Mouse (Mus musculus): ENCODE results near the gene Txnrd2.

The Txnrd2 gene

DNA sequence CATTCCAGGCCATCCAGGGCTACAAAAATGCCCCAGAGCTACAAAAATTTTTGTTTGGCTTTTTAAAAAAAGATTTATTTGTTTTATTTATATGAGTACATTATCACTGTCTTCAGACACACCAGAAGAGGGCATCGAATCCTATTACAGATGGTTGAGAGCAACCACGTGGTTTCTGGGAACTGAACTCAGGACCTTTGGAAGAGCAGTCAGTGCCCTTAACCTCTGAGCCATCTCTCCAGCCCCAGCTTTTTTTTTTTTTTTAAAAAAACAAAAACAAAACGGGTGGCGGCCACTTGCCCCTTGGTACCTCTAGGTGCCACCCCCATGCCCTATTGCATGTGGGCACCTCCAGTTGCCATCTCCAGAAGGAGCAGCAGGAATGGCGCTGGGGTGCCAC lies 8.7 kb upstream of the Txnrd2 start:
- in situ Hi-C loops (cut with MboI), result no loop called here

DNA sequence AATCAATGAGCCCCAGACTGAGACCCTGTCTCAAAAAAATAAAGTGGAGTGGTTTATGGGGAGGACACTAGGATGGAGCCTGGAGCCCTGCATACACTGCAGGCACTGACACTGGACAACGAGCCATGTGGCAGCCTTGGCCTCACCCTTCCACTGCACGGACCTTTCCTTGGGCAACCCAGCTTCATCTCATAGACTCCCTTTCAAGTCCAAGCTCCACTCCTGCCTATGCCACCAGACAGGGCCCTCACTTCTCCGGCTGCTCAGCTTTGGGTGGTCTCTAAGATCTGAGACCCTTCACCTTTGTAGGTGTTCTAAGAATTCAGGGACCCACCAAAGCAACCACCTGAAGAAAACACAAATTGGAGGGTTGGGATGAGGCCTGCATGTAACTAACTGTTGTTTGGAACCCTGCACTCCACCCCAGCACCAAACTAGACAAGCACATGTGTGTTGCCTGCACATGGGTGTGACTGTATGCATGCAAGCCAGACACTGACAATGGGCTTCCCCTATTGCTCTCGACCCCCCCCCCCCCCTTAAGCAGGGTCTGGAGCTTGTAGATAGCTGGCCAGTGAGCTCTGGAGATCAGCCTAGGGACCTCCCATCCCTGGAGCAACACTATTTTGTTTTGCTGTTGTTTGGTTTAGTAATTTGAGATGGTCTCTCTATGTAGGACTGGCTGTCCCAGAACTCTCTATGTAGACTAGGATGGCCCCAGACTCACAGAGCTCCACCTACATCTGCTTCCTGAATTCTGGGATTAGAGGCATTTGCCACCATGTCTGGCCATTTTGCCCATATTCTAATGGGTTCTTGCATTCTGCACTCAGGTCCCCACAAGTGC lies 7.2 kb upstream of the Txnrd2 start:
- in situ Hi-C loops (cut with MboI), result no loop called here

DNA sequence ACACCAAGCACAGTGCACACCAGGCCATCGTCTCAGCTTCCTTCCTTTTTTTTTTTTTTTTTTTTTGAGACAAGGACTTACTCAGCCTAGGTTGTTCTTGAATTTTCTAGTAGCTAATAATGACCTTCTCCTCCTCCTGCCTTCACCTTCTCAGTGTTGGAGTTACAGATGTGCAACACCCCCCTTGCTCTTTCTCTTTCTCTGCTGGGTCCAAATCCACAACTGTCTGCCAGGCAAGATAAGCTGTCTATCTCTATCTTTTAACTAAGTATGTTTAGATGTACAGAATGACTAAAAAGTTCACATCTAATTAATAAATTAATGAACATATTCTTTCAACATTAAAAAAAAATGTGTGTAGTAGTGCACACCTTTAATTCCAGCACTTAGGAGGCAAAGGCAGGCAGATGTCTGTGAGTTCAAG lies 6.6 kb upstream of the Txnrd2 start:
- in situ Hi-C loops (cut with MboI), result no loop called here

DNA sequence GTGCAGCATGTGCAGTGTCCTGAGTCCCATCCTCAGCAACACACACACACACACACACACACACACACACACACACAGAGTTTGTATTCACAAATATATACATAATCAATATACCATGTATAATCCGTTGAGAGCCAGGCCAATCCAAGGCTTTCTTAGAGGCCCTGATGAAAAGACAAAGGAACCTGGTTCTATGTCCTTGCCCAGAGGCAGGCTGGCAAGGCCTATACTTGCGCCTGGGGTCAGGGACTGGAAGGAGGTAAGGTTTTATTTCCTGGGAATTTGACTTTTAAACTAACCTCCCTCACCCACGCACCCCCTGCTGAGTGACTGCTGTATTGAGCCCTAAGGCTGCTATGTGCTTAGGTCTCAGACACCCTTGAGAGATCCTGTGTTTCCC lies 5.6 kb upstream of the Txnrd2 start:
- in situ Hi-C loops (cut with MboI), result no loop called here

DNA sequence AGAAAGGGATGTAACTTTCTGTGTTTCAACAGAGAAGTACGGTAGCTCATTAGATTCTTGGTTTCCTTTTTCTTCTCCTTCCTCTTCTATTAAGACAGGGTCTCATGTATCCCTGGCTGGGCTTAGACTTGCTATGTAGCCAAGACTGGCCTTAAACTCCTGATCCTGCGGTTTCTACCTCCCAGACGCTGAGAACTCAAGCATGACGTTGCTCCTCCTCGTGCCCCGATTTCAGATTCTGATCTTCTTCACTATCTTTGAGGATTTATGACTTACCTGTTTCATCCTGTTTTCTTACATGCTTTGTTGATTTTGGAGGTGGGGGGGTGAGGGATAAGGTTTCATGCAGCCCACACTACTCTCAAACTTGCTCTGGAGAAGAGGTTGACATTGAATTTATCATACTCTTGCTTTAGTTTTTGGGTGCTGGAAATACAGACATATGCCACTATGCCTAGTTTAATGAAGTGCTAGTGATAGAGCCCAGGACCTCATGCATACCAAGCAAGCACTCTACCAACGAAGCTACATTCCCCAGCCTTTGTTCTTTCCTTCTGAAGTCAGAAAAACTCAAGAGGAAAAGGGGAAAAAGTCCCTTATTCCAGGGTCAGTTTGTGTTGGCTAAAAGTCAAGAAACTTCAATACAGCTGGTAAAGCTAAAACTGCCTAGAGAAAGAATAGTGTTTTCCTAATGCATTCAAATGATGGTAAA lies 2.8 kb upstream of the Txnrd2 start:
- in situ Hi-C loops (cut with MboI), result no loop called here

DNA sequence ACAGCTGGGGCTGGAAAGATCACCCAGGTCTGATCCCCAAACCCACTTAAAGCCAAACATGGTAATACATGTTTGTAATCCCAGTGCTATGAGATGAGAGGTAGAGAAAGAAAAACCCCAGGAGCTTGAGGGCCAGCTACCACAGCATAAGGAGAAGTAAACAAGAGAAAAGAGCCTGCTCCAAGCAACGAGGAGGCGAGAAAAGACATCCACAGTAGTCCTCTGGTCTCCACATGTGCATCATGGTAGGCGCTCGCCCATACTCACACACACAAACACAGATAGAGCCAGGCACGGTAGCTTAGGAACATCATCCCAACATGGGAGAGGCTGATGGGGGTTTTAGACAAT lies 2.3 kb upstream of the Txnrd2 start:
- in situ Hi-C loops (cut with MboI), result no loop called here

DNA sequence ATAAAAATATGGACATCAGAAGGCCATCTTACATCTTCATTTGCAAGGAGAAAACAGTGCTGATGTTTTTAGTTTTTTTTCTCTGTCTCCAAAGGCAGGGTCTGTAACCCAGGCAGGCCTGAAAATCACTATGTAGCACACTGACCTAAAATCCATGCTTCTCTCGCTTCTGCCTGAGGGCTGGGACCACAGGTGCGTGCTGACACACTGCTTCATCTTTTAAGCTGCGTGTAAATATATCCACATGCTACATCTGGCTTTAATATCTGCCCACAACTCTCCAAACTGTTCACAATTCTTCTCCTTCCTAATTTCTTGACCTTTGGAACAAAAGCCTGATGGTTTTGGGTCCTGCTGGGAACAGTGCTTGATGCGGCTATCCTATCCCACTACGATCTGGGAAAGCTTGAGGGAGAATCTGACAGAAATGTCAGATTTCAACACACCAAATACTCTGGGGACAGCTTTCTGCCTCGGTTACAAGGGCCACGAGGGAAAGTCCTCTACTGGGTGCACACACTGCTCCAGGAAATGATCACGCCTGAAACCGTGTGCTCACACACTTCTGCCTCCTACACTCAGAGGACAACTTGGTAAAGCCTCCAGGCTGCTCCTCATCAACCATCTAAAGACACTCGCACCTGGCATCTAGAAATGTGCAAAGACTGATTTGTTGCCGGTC lies 1.7 kb upstream of the Txnrd2 start:
- in situ Hi-C loops (cut with MboI), result no loop called here

DNA sequence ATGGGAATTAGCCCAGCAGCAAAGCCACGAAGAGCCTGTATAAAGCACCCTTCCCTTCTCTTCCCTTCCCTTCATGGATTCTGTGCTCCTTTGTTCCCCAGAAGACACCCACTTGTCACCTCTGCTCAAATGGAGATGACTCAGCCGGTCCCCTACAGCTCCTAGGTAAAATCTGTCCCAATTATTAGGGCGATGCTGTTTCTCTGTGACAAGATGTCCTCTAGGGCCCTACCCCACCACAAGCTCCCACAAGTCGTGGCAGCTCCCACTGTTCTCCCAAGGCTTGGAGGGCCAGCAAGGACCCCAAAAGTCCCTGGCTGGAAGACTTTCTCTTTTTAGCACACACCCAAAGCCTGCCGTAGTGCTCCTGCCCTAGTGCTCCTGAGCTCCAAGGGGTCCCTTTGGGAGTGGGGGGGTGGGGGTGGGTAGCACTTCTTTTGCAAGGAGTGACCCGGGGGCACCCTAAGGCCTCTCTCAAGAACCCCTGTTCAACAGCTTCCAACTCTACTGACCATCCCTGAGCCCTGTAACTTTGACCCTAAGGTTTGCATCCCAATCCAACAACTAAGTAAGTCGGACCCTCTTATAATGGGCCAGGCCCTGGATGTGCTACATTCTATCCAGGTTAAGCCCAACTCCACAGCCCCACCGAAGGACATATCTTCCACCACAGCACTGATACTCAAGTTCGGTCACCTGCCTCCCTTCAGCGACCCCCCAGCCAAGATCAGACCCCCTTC lies 539 bp upstream of the Txnrd2 start:
- in situ Hi-C loops (cut with MboI), result no loop called here

DNA sequence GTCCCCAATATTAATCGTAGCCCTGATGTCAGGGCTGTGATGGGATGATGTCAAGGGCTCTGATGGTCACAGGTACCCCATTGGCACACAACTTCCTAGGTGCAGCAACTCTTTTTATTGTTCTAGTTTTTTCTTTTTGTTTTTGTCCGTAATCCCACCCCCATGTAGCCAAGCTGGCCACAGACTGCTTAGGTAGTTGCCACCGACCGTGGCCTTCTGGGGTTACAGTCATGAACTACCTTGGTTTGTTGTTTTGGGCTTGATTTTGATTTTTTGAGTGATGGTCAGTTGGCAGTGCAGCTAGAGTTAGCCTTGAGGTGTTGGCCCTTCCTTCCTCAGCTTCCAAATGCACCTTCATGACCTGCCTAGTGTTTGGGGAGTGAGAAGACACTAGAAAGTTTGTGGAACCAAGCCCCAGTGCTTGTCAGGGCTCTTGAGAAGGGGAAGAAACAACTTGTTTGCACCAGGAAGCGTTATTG lies 657 bp downstream of the Txnrd2 start, which contains the start of gene Comt:
Comt (minus strand) TSS at position 51 of the 479 bp plus-strand sequence.
- in situ Hi-C loops (cut with MboI), result no loop called here

DNA sequence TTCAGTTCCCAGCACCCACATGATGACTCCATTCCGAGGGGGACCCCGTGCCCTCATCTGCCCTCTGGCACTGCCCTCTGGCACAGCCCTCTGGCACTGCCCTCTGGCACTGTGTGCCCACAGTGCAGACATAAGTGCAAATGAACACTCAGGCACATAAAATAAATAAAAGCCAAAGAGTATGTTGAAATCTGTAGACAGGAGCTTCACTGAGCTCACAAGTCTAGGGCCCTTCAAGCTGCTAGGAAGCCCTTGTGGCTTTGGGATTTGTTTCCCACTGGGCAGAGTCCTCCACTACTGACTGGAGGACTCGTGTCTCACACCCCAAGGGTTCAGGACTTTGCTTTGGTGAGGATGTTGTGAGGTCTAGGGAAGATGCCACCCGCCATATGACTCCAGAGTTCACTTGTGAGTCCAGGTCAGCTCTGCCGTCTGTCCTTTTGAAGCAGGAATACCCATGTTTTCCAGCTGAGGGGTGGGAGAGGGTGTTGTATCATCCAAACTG lies 1.9 kb downstream of the Txnrd2 start:
- in situ Hi-C loops (cut with MboI), result no loop called here

DNA sequence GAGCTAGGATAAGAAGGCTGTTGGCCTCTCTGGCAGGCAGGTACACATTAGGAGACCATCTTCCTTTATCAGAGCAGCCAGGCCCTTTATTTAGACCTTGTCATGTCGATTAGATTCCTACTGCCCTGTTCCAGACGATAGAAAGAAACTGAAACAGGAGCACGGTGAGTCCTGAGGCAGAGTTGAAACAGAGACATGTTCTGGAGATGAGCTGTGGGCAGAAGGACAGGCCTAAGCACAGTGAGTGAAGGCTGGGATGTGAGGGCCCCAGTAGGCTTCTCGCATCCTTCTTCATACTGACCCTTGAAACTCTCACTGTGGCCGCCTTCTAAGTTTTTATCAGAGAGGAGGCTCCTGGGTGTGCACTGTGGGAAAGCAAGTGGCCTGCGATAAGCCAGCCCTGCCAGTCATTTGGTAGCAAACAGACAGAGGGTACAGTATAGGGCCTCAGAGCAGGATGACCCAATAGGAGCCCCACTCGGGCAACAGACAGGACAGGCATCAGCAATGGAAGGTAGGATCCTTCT lies 2.4 kb downstream of the Txnrd2 start:
- in situ Hi-C loops (cut with MboI), result no loop called here

DNA sequence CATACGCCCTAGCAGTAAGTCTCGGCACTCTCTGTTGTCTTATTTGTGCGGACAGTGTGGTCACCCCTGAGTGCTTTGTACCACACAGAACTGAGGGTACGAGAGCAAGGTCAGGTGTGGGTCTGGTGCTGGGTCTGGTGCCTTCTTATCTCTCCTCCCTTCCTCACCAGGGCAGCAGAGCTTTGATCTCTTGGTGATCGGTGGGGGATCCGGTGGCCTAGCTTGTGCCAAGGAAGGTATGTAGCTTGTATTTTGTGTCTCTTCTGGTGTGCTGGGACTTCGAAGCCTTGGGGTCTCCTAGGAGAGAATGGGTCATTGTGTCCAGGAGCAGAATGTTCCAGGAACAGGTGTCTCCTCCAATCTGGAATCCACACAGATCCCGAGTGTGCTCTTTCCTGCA lies 3.5 kb downstream of the Txnrd2 start:
- in situ Hi-C loops (cut with MboI), result no loop called here

DNA sequence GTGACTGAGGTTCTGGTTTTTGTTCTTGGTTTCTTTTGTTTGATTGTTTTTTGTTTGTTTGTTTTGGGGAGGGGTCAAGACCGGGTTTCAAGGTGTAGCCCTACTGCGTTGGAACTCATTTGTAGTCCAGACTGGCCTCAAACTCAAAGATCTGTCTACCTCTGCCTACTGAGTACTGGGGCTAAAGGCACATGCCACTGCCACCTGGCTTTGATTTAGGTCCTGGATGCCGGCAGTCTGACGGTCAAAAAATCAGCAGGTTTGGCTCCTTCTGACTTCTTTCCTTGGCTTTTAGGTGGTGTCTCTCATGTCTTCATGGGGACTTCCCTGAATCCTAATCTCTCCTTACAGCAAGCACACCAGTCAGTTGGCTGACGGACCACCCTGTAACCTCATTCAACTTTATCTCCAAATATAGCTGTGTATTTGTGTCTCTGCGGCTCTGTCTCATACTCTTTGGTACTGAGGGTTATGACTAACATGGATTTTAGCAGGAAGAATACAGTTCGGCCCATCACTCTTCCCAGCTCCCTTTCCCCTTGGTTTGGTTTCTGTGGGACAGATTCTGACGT lies 4.5 kb downstream of the Txnrd2 start:
- in situ Hi-C loops (cut with MboI), result no loop called here

DNA sequence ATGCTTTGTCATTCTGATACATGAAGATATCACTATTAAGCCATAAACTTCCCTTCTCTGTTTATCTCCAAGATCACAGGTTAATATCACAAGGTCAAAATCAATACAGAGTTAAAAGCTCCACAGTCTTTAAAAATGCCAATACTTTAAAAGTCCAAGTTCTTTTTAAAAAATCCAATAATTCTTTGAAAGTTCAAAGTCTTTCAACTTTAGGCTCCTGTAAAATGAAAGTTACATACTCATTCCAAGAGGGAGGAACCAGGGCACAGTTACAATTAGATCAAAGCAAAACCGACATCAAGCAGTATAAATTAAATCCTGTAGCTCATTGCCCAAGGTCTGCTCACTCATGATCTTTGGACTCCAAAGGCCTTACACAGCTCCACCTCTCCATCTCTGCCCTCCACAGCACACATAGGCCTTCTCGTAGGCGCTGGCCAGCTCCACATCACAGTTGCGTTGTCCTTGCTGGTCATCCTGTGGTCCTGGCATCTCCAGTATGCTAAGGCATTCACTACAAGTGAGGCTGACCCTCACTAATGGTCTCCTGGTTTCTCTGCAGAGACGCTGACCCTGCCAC lies 7.2 kb downstream of the Txnrd2 start:
- in situ Hi-C loops (cut with MboI), result no loop called here

DNA sequence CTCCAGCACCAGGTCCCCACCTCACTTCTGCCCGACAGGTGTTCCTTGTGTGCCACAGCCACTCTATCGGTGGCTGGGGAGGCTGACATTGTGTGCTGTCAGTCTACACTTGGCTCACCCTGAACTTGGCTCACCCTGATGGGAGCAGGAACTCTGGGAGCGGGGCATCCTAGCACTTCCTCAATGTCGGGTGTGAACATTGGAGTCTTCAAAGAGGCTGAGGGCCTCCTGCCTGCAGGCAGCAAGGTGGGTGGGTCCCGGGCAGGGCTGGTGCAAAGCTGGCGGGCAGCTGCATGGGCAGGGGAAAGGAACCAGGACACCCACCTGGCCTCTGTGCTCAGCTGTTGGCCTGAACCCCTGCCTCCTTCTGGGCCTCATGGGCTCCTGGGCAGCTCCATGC lies 9.9 kb downstream of the Txnrd2 start:
- in situ Hi-C loops (cut with MboI), result no loop called here

DNA sequence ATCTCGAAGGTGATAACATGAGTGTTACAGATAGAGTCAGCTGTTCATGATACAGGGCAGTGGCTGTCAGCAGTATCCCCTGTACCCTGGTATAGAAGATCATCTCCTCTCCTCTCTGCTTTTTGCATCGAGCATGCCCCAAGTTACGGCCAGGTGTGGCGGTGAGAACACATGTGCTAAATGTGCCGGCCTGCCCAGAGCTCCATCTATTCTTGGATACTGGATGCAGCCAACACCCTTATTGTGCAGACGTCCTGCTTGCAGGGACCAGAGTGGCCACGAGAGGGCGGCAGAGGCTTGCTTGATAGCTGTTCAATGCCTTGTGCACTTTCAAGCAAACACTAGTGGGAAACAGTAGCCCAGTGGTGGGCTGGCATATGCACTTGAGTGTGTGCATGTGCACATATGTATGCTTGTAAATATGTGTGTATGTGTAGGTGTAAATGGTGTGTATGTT lies 17.2 kb downstream of the Txnrd2 start:
- in situ Hi-C loops (cut with MboI), result no loop called here

DNA sequence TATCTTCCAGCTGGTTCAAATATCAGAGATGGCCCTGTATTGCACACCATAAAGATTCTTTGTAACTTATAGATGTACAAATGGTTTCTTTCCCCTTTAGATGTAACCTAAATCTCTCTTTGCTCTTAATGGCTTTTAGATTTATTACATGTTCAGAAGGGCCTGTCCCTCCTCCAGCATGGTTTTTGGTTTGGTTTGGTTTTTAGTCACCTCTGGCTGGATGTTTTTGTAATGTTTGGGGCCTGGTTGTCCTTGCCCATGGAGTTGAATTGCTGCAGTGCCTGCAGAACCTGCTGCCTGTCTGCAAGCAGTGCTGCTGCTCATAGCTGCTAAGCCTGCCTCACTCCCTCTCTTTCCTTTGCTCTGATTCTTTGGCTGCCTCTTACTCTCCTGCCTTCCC lies 21.1 kb downstream of the Txnrd2 start:
- in situ Hi-C loops (cut with MboI), result no loop called here

DNA sequence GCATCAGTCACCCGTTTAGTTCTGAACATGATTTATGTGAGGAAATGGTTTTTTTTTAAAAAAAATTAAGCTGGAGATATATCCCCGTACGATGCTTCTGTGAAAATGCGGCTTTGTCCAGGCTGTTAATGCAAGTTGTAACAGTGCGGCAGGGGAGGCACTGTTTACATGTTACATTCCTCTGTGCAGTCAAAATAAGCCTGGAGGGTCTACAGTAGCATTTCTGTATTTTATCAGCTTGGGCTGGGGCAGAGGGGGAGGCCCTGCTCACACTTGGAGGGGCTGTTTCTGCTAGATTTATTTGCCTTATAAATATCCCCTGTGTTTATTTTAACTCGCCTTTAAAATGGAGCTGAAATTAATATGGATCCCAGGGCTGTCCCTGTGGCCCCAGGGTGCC lies 21.9 kb downstream of the Txnrd2 start:
- in situ Hi-C loops (cut with MboI), result no loop called here

DNA sequence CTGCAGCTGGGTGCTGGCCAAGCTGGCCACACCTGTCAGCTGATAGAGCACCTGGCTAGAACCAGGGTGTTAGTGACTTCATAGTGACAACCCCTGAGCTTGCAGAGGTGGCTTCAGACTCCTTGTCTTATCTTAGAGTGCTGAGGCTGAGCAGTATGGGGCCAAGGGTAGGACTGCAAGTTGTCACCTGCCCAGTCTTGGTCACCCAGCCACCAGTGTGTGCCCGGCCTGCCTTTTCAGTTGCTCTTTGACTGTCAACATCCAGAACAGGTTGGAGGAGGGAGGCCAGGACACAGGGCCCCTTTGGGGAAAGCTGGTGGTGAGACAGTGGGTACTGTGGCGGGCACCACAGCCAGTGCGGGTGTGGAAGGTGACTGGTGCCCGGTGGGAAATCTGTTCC lies 22.8 kb downstream of the Txnrd2 start:
- in situ Hi-C loops (cut with MboI), result no loop called here

DNA sequence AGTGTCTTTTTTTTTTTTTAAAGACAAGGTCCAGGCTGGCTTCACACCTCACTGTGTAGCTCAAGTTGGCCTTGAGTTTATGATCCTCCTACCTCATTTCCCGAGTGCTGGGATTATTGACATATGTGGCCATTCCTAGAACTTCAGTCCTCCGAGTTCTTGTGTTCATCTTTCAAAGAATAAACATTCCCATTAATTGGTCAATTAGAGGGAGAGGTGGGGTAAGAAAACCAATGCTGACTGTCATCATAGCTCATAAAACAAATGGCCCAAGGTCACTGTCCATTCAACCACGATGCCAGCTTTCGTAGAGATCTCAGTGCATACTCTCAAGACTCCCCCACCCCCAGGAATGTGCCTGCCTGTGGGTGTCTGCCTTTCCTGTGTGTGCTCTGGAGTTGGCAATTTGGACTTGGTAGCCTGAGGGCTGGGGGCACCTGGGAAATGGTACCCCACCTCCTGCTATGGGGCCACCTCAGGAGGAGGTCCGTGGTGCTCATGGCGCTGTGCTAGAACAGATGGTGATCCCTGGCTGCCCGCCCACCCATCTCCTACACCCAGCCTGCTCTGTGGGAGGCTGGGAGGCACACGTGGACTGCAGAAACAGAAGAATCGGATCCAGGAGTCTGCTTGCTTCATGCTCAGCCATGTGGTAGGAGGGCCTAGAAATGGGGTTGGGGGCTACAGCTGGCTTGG lies 25.4 kb downstream of the Txnrd2 start:
- in situ Hi-C loops (cut with MboI), result loop anchor here (10.0 kb wide), 1 partner anchor 163 kb away; no protein-coding TSS in a partner anchor

Data from mature B cell (primary cell).